Mouse (Mus musculus) limb, embryonic 10.5 days (tissue): ENCODE data around the gene Abca15. TPM values are rescaled to one million over a fixed set of nuclear protein-coding genes. Genes with fewer than 3 reads are reported as not detected.
A peak's percentile ranks its signal among the peaks of the same experiment; 100 is the strongest.
"Not testable (repeated sequence)": the region's sequence is repeated elsewhere in the genome, so short reads cannot be mapped to it uniquely, and the experiment has no call there.

Experiments
- DNase-seq: peaks from one replicate; pipeline ENCODE4 v3.0.0-alpha.2; 2017; ENCODE audit warnings: low spot score
- H3K27ac ChIP-seq: fragments of 300-500 bp; sonication (generic); 2 replicates; pipeline ENCODE4 v1.5.1; 2016; ENCODE audit warnings: mild to moderate bottlenecking
- H3K27me3 ChIP-seq: fragments of 300-500 bp; sonication (generic); 2 replicates; pipeline ENCODE4 v1.6.1; 2016; ENCODE audit warnings: low read depth, mild to moderate bottlenecking; ENCODE audit not compliant: poor library complexity, severe bottlenecking
- H3K36me3 ChIP-seq: fragments of 300-500 bp; sonication (generic); 2 replicates; pipeline ENCODE4 v1.6.1; 2016; ENCODE audit warnings: mild to moderate bottlenecking, moderate library complexity
- H3K4me1 ChIP-seq: fragments of 300-500 bp; sonication (generic); 2 replicates; pipeline ENCODE4 v1.6.1; 2016
- H3K4me3 ChIP-seq: fragments of 300-500 bp; sonication (generic); 2 replicates; pipeline ENCODE4 v1.5.1; 2016; ENCODE audit warnings: mild to moderate bottlenecking, moderate library complexity
- H3K9me3 ChIP-seq: fragments of 300-500 bp; sonication (generic); replicated peaks from 2 replicates; pipeline ENCODE4 v1.6.1; 2016; ENCODE audit warnings: mild to moderate bottlenecking
- WGBS: fragments of 180-500 bp; shearing (Covaris S2); methylation state at CpG from one replicate; pipeline ENCODE4 v1.1.7; 2016; 5-methylcytosine and 5-hydroxymethylcytosine counted together
- polyA plus RNA-seq: library from polyadenylated mRNA; unstranded; fragments of >200 nt; fragmentation: Nextera tagmentation; extraction: Ambion mirVana; gene quantifications from 2 replicates; pipeline ENCODE4 v1.2.1, GENCODE M21; 2016

The Abca15 gene
- polyA plus RNA-seq: not detected in 2 replicates

DNA sequence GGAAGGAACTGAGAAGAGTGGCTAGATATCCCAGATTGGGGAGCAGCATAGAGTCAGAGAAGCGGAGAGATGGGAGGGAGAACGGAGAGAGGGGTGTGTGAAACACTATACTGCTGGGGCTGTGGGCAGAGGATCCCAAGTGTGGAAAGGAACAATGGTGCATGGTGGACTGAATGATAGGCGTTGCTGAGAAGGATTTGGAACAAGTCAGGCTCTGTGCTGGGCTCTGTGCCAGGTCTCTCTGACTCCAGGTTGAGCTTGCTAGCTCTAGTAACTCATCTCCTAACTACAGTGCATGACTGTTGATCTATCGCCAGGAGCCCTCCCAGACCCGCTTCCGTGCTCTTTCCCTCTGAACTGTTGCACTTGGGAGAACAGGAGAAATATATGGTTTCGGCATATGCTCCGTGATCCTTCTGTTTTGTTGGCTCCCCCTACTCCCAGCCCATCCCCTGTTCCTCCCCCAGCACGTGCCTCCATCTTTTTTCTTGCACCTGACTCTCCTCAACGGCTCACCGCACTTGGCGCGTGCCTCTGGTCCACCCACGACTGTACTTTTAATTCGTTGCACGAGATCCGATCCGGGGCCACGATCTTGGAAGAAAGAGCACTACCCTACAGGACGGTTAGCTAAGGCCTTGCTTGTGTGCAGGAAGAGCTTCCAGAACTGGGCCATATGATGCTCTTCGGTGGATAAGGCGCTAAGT, at the start of gene Abca15:
TSS of gene Abca15 (plus strand) at position 584 of the 707 bp plus-strand sequence.
- no peak for DNase-seq
- H3K9me3 ChIP-seq: no peaks in the 10 kb centered on the region
- peaks cover 13% of the 10 kb centered on the region for H3K27me3 ChIP-seq
- H3K27ac ChIP-seq: no peak within 1 kb of the TSS
- 0 out of 2 replicates have a peak, but pooled peaks cover 4% of the 10 kb centered on the region for H3K4me1 ChIP-seq
- no peaks in the 10 kb centered on the region for H3K36me3 ChIP-seq
- no peak within 1 kb of the TSS for H3K4me3 ChIP-seq
- 90% methylated on average over 22 of the region's 22 CpGs for WGBS

DNA sequence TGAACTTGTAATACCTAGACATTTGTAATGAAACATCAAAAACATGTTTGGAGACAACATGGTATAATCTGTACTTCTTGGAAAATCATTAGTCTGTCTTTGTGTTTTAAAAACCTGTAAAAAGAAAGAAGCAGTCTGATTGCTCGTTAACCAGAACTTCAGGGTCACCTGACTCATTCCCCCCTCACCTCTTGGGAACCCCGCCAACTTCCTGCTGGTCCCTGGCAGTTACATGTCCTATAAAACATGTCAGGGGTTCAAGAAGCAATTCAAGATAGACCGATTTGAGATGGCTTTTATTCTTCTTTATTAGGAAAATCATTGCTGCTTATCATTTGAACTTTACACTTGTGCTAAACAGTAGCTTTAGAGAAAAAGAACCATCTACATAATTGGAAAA, 43.2 kb upstream of the Abca15 start:
- Histone ChIP-seq H3K27me3 (no peaks in the 10 kb centered on the region), H3K36me3 (no peaks in the 10 kb centered on the region), H3K4me1 (no peaks in the 10 kb centered on the region), H3K9me3 (no peaks in the 10 kb centered on the region), H3K27ac (no peak overlapping the region), H3K4me3 (no peak overlapping the region)
- no peak for DNase-seq
- 71% methylated on average over 3 of the region's 3 CpGs for WGBS

DNA sequence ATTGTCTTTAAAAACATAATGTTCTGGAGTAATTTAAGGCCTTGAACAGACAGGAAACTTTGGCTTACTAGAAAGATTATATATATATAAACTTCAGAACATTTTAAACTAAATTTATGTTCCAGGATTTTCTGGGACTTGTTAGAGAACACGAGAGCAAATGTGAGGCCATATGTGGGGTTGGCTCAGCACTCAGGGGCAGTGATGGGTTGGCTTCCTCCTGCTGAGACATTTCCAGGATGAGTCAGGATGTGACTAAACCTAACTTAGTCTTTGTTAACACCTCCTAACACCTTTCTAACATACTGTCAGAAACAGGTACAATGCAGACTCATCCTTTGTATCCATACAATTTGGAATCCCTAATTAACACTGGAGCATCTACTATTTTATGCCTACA, 12.4 kb upstream of the Abca15 start:
- Histone ChIP-seq H3K4me3 (no peak overlapping the region), H3K36me3 (no peaks in the 10 kb centered on the region), H3K9me3 (no peaks in the 10 kb centered on the region), H3K27ac (no peak overlapping the region), H3K27me3 (no peaks in the 10 kb centered on the region), H3K4me1 (no peaks in the 10 kb centered on the region)
- no peak for DNase-seq
- WGBS: 81% methylated on average over 1 of the region's 1 CpGs

DNA sequence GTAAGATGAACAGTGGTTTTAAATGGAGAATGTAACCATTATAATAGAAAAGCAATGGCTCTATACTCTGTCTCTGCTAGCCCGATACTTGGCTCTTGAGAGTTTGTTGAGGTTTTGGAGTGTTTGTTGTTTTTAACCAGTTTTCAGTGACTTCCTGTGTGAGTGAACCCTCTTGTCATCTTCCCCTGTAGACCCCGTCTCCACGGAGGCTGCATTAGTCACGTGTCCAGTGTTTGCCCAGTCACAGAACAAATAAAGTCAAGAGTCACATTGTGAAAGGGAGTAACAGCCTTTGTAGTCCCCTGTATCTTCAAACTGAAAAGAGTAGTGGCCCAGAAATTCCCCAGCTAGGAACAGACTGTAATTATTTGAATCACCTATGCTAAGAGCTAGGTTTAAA, 5.5 kb upstream of the Abca15 start:
- H3K27me3 ChIP-seq: peaks cover 3% of the 10 kb centered on the region
- WGBS: 74% methylated on average over 4 of the region's 4 CpGs
- DNase-seq: no peak

DNA sequence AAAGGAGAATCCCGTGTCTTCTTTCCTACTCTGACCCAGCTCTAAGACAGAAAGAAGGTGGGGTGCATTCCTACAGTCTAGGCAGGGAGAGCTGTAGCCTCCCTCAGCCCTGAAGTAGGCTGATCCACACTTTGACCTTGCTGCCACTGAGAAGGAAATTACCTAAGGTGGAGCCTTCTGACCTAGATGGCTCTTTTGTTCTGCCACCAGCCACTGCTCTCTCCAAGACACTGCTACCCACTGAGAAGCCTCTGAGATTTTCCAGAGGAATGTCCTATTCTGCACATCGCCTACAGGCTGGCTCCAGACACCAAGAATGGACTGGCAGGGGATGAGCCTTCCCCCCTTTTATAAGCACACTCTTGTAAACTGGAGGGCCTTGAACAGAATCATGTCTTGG, 2.6 kb upstream of the Abca15 start:
- H3K4me1 ChIP-seq, H3K9me3 ChIP-seq, H3K36me3 ChIP-seq, H3K27ac ChIP-seq, DNase-seq, H3K4me3 ChIP-seq: not testable (repeated sequence)
- H3K27me3 ChIP-seq: peaks cover 13% of the 10 kb centered on the region
- WGBS: 72% methylated on average over 2 of the region's 2 CpGs

More for the DNA sequence above, 5.5 kb upstream of the Abca15 start:
- no peaks in the 10 kb centered on the region for H3K36me3 ChIP-seq
- H3K4me1 ChIP-seq: 0 out of 2 replicates have a peak, but pooled peaks cover 4% of the 10 kb centered on the region
- no peak overlapping the region for H3K4me3 ChIP-seq
- H3K27ac ChIP-seq: no peak overlapping the region
- no peaks in the 10 kb centered on the region for H3K9me3 ChIP-seq

DNA sequence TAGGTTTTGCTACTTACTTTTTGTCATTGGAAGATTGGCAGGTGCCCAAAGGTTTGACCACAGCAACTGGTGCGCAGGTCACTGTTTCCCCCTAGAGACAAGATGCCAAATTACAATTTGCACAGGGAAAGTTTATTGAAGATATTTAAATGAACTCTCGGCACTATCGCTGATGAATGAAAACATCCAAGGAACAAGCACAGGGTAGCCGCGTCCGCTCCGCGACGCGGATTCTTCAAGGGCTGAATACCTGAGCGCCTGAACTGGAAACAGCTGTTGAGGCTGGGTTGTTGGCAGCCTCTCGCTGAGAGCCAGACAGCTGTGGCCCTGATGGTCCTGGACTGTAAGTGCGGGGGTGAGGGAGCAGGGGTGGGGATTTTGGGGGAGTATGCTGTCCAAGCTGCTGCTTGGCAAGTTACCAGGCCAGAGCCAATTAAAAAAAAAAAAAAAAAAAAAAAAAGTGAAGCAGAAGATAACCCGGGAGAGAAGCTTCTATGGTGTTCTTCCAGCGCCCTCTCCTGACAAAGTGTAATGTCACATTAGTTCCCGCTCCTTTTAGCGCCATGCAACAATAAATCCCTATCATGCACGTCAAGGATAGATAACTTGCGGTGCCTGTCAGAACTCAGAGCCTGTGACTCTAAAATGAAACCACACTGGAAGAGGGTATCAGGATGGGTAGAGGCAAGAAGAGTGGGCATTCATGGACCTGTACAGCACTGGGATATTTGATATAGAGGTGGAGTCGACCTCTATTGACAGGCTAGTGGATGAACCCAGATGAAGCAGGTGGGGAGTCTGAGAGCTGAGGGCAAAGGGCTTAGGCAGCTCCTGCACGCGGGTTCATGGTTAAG, 1.0 kb upstream of the Abca15 start:
- Histone ChIP-seq H3K27ac (no peak overlapping the region), H3K27me3 (peaks cover 13% of the 10 kb centered on the region), H3K36me3 (no peaks in the 10 kb centered on the region), H3K4me1 (0 out of 2 replicates have a peak, but pooled peaks cover 4% of the 10 kb centered on the region), H3K4me3 (peak overlapping the region; percentile 28), H3K9me3 (no peaks in the 10 kb centered on the region)
- DNase-seq: peak; percentile 43
- 15% methylated on average over 22 of the region's 22 CpGs for WGBS

DNA sequence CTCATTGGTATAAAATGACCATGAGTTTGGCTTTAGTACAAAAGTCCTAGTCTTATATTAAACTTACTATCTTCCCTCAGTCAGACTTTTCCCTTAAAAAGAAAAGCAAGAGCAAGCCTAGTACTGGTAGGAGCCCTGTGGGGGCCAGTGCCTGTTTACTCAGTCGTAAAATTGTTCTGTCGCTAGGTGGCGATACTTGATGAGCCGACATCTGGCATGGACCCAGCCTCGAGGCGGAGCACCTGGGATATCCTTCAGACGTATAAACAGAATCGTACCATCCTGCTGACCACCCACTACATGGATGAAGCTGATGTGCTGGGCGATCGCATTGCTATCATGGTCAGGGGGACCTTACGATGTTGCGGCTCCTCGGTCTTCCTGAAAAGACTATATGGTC, 32.7 kb downstream of the Abca15 start:
- no peaks in the 10 kb centered on the region for H3K27me3 ChIP-seq

DNA sequence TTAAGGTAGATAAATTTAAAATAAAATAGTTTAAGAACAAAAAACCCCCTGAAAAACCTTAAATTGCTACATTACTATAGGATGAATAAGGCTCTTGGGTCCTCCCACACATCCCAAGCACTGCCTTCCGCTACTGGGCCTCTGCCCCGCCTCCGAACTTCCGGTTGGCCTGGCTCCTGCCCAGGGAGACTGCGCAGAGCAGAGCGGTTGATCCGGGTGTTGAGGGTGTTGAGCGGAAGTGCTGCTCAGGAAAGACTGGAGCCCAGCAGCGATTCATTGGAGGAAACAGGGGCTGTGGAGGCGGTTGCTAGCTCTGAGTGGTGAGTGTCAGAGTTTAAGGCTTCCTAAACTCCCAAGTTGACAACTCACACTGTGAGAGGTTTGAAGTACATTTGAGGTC, 81.0 kb downstream of the Abca15 start, which contains the start of gene Abca16:
TSS of gene Abca16 (plus strand) at position 201 of the 400 bp plus-strand sequence.
- Histone ChIP-seq H3K27ac (no peak within 1 kb of the TSS), H3K27me3 (no peaks in the 10 kb centered on the region), H3K4me3 (no peak within 1 kb of the TSS), H3K36me3 (no peaks in the 10 kb centered on the region), H3K4me1 (no peaks in the 10 kb centered on the region), H3K9me3 (no peaks in the 10 kb centered on the region)
- 79% methylated on average over 10 of the region's 10 CpGs for WGBS
- DNase-seq: no peak

More for the DNA sequence above, 32.7 kb downstream of the Abca15 start:
- no peaks in the 10 kb centered on the region for H3K9me3 ChIP-seq
- H3K27ac ChIP-seq: no peak overlapping the region
- H3K4me3 ChIP-seq: no peak overlapping the region
- peak; percentile 53 for DNase-seq
- no peaks in the 10 kb centered on the region for H3K36me3 ChIP-seq
- 39% methylated on average over 13 of the region's 13 CpGs for WGBS
- H3K4me1 ChIP-seq: no peaks in the 10 kb centered on the region

DNA sequence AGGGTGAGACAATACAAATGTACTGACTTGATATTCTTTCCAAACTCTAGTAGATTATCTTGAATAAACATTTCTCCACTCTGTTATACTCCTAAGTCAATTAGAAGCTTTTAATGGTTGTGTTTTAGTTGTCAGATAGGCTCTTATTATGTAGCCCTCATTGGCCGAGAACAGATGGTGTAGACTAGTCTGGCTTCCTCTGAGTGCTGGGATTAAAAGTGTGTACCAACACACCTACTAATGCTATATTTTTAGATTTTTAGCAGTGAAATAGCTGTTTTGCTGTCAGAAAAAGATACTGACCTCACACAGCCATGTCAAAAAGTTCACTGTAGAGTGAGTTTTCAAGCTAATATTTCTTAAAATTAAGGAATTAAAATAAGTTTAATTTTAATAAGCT, 83.9 kb downstream of the Abca15 start:
- Histone ChIP-seq H3K27ac (no peak overlapping the region), H3K27me3 (no peaks in the 10 kb centered on the region), H3K4me3 (no peak overlapping the region), H3K36me3 (no peaks in the 10 kb centered on the region), H3K9me3 (no peaks in the 10 kb centered on the region), H3K4me1 (no peaks in the 10 kb centered on the region)
- WGBS: 92% methylated on average over 1 of the region's 1 CpGs
- DNase-seq: no peak

DNA sequence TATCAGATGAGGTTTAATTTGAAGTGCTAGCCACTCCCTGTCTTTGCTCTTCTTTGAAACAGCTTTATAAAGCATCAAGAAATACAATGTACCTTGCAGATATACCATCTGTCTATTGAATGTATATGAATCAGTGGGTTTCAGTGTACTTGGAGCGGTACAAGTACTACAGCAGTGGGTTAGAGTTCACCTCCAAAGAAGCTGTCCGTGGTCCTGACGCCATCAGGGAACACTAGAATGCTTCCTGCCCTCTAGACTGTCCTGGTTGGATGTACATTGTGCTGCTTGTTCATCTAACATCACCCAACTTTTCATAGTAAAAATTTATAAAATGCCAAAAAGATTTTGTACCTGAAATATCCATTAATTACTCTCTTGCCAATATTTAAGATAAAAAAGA, 98.2 kb downstream of the Abca15 start:
- 38% methylated on average over 3 of the region's 3 CpGs for WGBS
- Histone ChIP-seq H3K4me1 (no peaks in the 10 kb centered on the region), H3K27me3 (no peaks in the 10 kb centered on the region), H3K27ac (no peak overlapping the region), H3K36me3 (no peaks in the 10 kb centered on the region), H3K9me3 (no peaks in the 10 kb centered on the region), H3K4me3 (no peak overlapping the region)
- DNase-seq: peak; percentile 48

DNA sequence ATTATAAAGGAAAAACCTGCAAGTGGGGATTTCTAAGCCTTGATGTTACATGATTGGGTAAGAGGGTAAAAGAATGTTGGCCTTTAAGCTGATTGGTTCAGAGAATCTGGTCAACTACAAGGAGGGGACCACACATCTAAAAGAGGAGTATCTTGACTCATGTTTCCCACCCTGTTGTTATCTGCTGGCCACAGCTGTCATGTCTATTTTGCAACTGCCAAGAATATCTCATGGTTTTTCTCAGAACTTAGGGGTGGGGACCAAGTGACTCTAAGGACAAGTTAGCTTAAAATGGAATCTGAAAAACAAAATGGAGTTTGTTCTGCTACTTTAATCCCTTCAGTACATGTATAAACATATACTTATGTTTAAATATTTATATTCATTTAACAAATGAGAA, 103.0 kb downstream of the Abca15 start:
- Histone ChIP-seq H3K27ac (no peak overlapping the region), H3K9me3 (no peaks in the 10 kb centered on the region), H3K4me3 (no peak overlapping the region), H3K4me1 (no peaks in the 10 kb centered on the region), H3K27me3 (no peaks in the 10 kb centered on the region), H3K36me3 (no peaks in the 10 kb centered on the region)
- DNase-seq: no peak
